Mouse (Mus musculus): ENCODE data around the gene Rptor. TPM values are rescaled to one million over a fixed set of nuclear protein-coding genes. Genes with fewer than 3 reads are reported as not detected.
A peak's percentile ranks its signal among the peaks of the same experiment; 100 is the strongest.

Gene Rptor
- polyA plus RNA-seq, 1 experiment from 2014 or later: 9.2 TPM

- Histone ChIP-seq H3K27ac (no peak overlapping the region), H3K4me3 (no peak overlapping the region), H3K4me2 (no peak overlapping the region), H3K27me3 (no peaks in the 10 kb centered on the region), H3K36me3 (ENCODE audit: poor library complexity, severe bottlenecking) (0 out of 2 replicates have a peak, but pooled peaks cover 8% of the 10 kb centered on the region), H3K9ac (no peak overlapping the region), H3K9me3 (replicated peaks) (no peaks in the 10 kb centered on the region), H3K4me1 (no peaks in the 10 kb centered on the region)
- no peak for ATAC-seq
- WGBS: 96% methylated on average over 6 of the region's 6 CpGs
These were observed 8.8 kb downstream of the Rptor start for GRCm38 (mm10) chr11:119611496-119611895.

GRCm38 (mm10) chr11:119612179-119612578 is 9.5 kb downstream of the Rptor start:
- H3K4me1 ChIP-seq: no peaks in the 10 kb centered on the region
- no peak overlapping the region for H3K4me2 ChIP-seq
- no peaks in the 10 kb centered on the region for H3K27me3 ChIP-seq
- no peaks in the 10 kb centered on the region for H3K9me3 ChIP-seq (replicated peaks)
- no peak overlapping the region for H3K4me3 ChIP-seq
- H3K27ac ChIP-seq: no peak overlapping the region
- 90% methylated on average over 3 of the region's 3 CpGs for WGBS
- H3K9ac ChIP-seq: no peak overlapping the region
- H3K36me3 ChIP-seq (ENCODE audit: poor library complexity, severe bottlenecking): 0 out of 2 replicates have a peak, but pooled peaks cover 8% of the 10 kb centered on the region
- no peak for ATAC-seq

GRCm38 (mm10) chr11:119615087-119615486 is 12.4 kb downstream of the Rptor start:
- 95% methylated on average over 7 of the region's 7 CpGs for WGBS
- Histone ChIP-seq H3K4me3 (no peak overlapping the region), H3K27ac (no peak overlapping the region)

GRCm38 (mm10) chr11:119618763-119619162 is 16.1 kb downstream of the Rptor start:
- 45% methylated on average over 5 of the region's 5 CpGs for WGBS
- no peak for ATAC-seq

More at GRCm38 (mm10) chr11:119615087-119615486, 12.4 kb downstream of the Rptor start:
- Histone ChIP-seq H3K9ac (no peak overlapping the region), H3K36me3 (ENCODE audit: poor library complexity, severe bottlenecking) (no peaks in the 10 kb centered on the region), H3K27me3 (no peaks in the 10 kb centered on the region), H3K4me1 (no peaks in the 10 kb centered on the region), H3K9me3 (replicated peaks) (no peaks in the 10 kb centered on the region), H3K4me2 (no peak overlapping the region)
- no peak for ATAC-seq

GRCm38 (mm10) chr11:119621266-119621665 is 18.6 kb downstream of the Rptor start:
- Histone ChIP-seq H3K36me3 (ENCODE audit: poor library complexity, severe bottlenecking) (no peaks in the 10 kb centered on the region), H3K9me3 (replicated peaks) (no peaks in the 10 kb centered on the region), H3K9ac (no peak overlapping the region), H3K27me3 (no peaks in the 10 kb centered on the region), H3K27ac (no peak overlapping the region), H3K4me2 (no peak overlapping the region), H3K4me1 (0 out of 2 replicates have a peak, but pooled peaks cover 5% of the 10 kb centered on the region), H3K4me3 (no peak overlapping the region)
- ATAC-seq: no peak
- 83% methylated on average over 3 of the region's 3 CpGs for WGBS

More at GRCm38 (mm10) chr11:119618763-119619162, 16.1 kb downstream of the Rptor start:
- Histone ChIP-seq H3K9me3 (replicated peaks) (no peaks in the 10 kb centered on the region), H3K4me3 (no peak overlapping the region), H3K9ac (no peak overlapping the region), H3K4me1 (no peaks in the 10 kb centered on the region), H3K27me3 (no peaks in the 10 kb centered on the region), H3K36me3 (ENCODE audit: poor library complexity, severe bottlenecking) (no peaks in the 10 kb centered on the region), H3K27ac (no peak overlapping the region), H3K4me2 (no peak overlapping the region)

GRCm38 (mm10) chr11:119623800-119624199 is 21.1 kb downstream of the Rptor start:
- ATAC-seq: no peak
- Histone ChIP-seq H3K4me2 (no peak overlapping the region), H3K4me3 (no peak overlapping the region), H3K36me3 (ENCODE audit: poor library complexity, severe bottlenecking) (no peaks in the 10 kb centered on the region), H3K4me1 (0 out of 2 replicates have a peak, but pooled peaks cover 7% of the 10 kb centered on the region), H3K27ac (no peak overlapping the region), H3K9ac (no peak overlapping the region), H3K27me3 (no peaks in the 10 kb centered on the region), H3K9me3 (replicated peaks) (no peaks in the 10 kb centered on the region)
- 90% methylated on average over 8 of the region's 8 CpGs for WGBS

GRCm38 (mm10) chr11:119624401-119624800 is 21.7 kb downstream of the Rptor start:
- WGBS: 85% methylated on average over 4 of the region's 4 CpGs
- ATAC-seq: no peak
- no peak overlapping the region for H3K9ac ChIP-seq
- no peak overlapping the region for H3K4me2 ChIP-seq
- no peaks in the 10 kb centered on the region for H3K9me3 ChIP-seq (replicated peaks)
- H3K27me3 ChIP-seq: no peaks in the 10 kb centered on the region
- H3K27ac ChIP-seq: no peak overlapping the region
- H3K4me1 ChIP-seq: peaks cover 8% of the 10 kb centered on the region; the same call in 1 of the 2 replicates
- no peak overlapping the region for H3K4me3 ChIP-seq
- H3K36me3 ChIP-seq (ENCODE audit: poor library complexity, severe bottlenecking): no peaks in the 10 kb centered on the region

GRCm38 (mm10) chr11:119624955-119625354 is 22.2 kb downstream of the Rptor start:
- H3K4me3 ChIP-seq: no peak overlapping the region
- H3K27me3 ChIP-seq: no peaks in the 10 kb centered on the region
- H3K36me3 ChIP-seq (ENCODE audit: poor library complexity, severe bottlenecking): no peaks in the 10 kb centered on the region
- H3K4me2 ChIP-seq: no peak overlapping the region
- 65% methylated on average over 3 of the region's 3 CpGs for WGBS
- H3K9me3 ChIP-seq (replicated peaks): no peaks in the 10 kb centered on the region
- H3K27ac ChIP-seq: no peak overlapping the region
- H3K9ac ChIP-seq: no peak overlapping the region
- peaks cover 14% of the 10 kb centered on the region for H3K4me1 ChIP-seq
- no peak for ATAC-seq

- Histone ChIP-seq H3K36me3 (ENCODE audit: poor library complexity, severe bottlenecking) (no peaks in the 10 kb centered on the region), H3K27ac (no peak overlapping the region), H3K9ac (no peak overlapping the region), H3K4me2 (no peak overlapping the region), H3K4me3 (no peak overlapping the region), H3K9me3 (replicated peaks) (no peaks in the 10 kb centered on the region), H3K27me3 (no peaks in the 10 kb centered on the region), H3K4me1 (peaks cover 19% of the 10 kb centered on the region)
- 91% methylated on average over 6 of the region's 6 CpGs for WGBS
- ATAC-seq: no peak
These were observed 22.8 kb downstream of the Rptor start for GRCm38 (mm10) chr11:119625476-119625875.

GRCm38 (mm10) chr11:119625943-119626342 is 23.2 kb downstream of the Rptor start:
- H3K9me3 ChIP-seq (replicated peaks): no peaks in the 10 kb centered on the region
- no peaks in the 10 kb centered on the region for H3K36me3 ChIP-seq (ENCODE audit: poor library complexity, severe bottlenecking)
- ATAC-seq: no peak
- WGBS: 82% methylated on average over 6 of the region's 6 CpGs
- peaks cover 21% of the 10 kb centered on the region for H3K4me1 ChIP-seq
- no peak overlapping the region for H3K4me3 ChIP-seq
- H3K9ac ChIP-seq: no peak overlapping the region
- H3K4me2 ChIP-seq: no peak overlapping the region
- H3K27ac ChIP-seq: peak overlapping the region; percentile 14; the same call in 1 of the 2 replicates
- H3K27me3 ChIP-seq: no peaks in the 10 kb centered on the region

GRCm38 (mm10) chr11:119627243-119627642 is 24.5 kb downstream of the Rptor start:
- 66% methylated on average over 3 of the region's 3 CpGs for WGBS
- Histone ChIP-seq H3K27me3 (no peaks in the 10 kb centered on the region), H3K4me3 (no peak overlapping the region), H3K9me3 (replicated peaks) (no peaks in the 10 kb centered on the region), H3K4me2 (no peak overlapping the region), H3K4me1 (peaks cover 21% of the 10 kb centered on the region), H3K36me3 (ENCODE audit: poor library complexity, severe bottlenecking) (no peaks in the 10 kb centered on the region), H3K9ac (no peak overlapping the region), H3K27ac (no peak overlapping the region)
- no peak for ATAC-seq

GRCm38 (mm10) chr11:119629072-119629471 is 26.4 kb downstream of the Rptor start:
- Histone ChIP-seq H3K4me1 (peaks cover 21% of the 10 kb centered on the region), H3K36me3 (ENCODE audit: poor library complexity, severe bottlenecking) (no peaks in the 10 kb centered on the region), H3K27ac (no peak overlapping the region), H3K9ac (no peak overlapping the region), H3K9me3 (replicated peaks) (no peaks in the 10 kb centered on the region), H3K4me3 (no peak overlapping the region), H3K4me2 (no peak overlapping the region), H3K27me3 (no peaks in the 10 kb centered on the region)
- WGBS: 89% methylated on average over 3 of the region's 3 CpGs
- no peak for ATAC-seq

GRCm38 (mm10) chr11:119630329-119630728 is 27.6 kb downstream of the Rptor start:
- Histone ChIP-seq H3K4me3 (no peak overlapping the region), H3K9me3 (replicated peaks) (no peaks in the 10 kb centered on the region), H3K27me3 (no peaks in the 10 kb centered on the region), H3K4me2 (no peak overlapping the region), H3K9ac (no peak overlapping the region), H3K4me1 (peaks cover 24% of the 10 kb centered on the region), H3K27ac (no peak overlapping the region), H3K36me3 (ENCODE audit: poor library complexity, severe bottlenecking) (no peaks in the 10 kb centered on the region)
- WGBS: 76% methylated on average over 5 of the region's 5 CpGs
- no peak for ATAC-seq

Measured in forebrain, embryonic 13.5 days (tissue).